Mouse (Mus musculus) CH12.LX (cell line): ENCODE data around the gene Cilp2. TPM values are rescaled to one million over a fixed set of nuclear protein-coding genes. Genes with fewer than 3 reads are reported as not detected.

Experiments
- DNase-seq: peaks from one replicate; pipeline ENCODE4 v3.0.0-alpha.2; 2013; ENCODE audit errors: extremely low read depth
- H3K27ac ChIP-seq: 2 replicates; pipeline ENCODE4 v1.5.1; 2012; ENCODE audit warnings: low read depth, mild to moderate bottlenecking, control low read depth, moderate library complexity; ENCODE audit not compliant: insufficient read depth
- H3K27me3 ChIP-seq: replicated peaks from 2 replicates; pipeline ENCODE3; 2012; ENCODE audit warnings: inconsistent platforms
- H3K36me3 ChIP-seq, 2 experiments: replicated peaks in 1 of 2; 2 replicates each; pipeline versions ENCODE3 to v1.6.1; 2012; ENCODE audit warnings: inconsistent platforms in 1 of 2, low read length in 1 of 2, mild to moderate bottlenecking in 1 of 2, mixed read lengths in 1 of 2, moderate library complexity in 1 of 2; ENCODE audit not compliant: control insufficient read depth in 1 of 2, insufficient read depth in 1 of 2
- H3K4me1 ChIP-seq, 2 experiments: 2 replicates each; pipeline ENCODE4 v1.6.1; 2012; ENCODE audit warnings: inconsistent platforms in 1 of 2, moderate library complexity in 1 of 2; ENCODE audit not compliant: insufficient read depth in 2 of 2, control insufficient read depth in 1 of 2
- H3K4me2 ChIP-seq: 2 replicates; pipeline ENCODE4 v1.6.1; 2012; ENCODE audit warnings: low read depth, mild to moderate bottlenecking, control low read depth; ENCODE audit not compliant: poor library complexity, insufficient read depth, severe bottlenecking
- H3K4me3 ChIP-seq, 3 experiments: fragments of 150-350 bp in 1 of 3; sonication (generic) in 1 of 3; replicated peaks in 1 of 3; 2 replicates each; pipeline versions ENCODE3 to v1.5.1; 2011 to 2012; ENCODE audit warnings: low read depth in 2 of 3, low read length in 2 of 3, mild to moderate bottlenecking in 2 of 3, moderate library complexity in 2 of 3, control low read depth in 1 of 3, improper control_type of control experiment in 1 of 3, inconsistent platforms in 1 of 3, mixed read lengths in 1 of 3; ENCODE audit not compliant: poor library complexity in 1 of 3
- H3K79me2 ChIP-seq: replicated peaks from 2 replicates; pipeline ENCODE4 v1.6.1; 2012; ENCODE audit warnings: mild to moderate bottlenecking, moderate library complexity; ENCODE audit not compliant: control insufficient read depth, poor library complexity, insufficient read depth, severe bottlenecking; ENCODE audit errors: extremely low read depth
- H3K9ac ChIP-seq: 2 replicates; pipeline ENCODE4 v1.6.1; 2012; ENCODE audit warnings: low read depth, mild to moderate bottlenecking, control low read depth, moderate library complexity; ENCODE audit not compliant: insufficient read depth
- H3K9me3 ChIP-seq: replicated peaks from 2 replicates; pipeline ENCODE3; 2012; ENCODE audit warnings: low read length, inconsistent platforms, mixed read lengths
- CHD2 ChIP-seq: IDR thresholded peaks from 2 replicates; pipeline ENCODE4 v1.6.1; 2011; ENCODE audit warnings: low read length, improper control_type of control experiment
- EP300 ChIP-seq: IDR thresholded peaks from 2 replicates; pipeline ENCODE4 v1.6.1; 2011; ENCODE audit warnings: low read length, improper control_type of control experiment
- GABPA ChIP-seq: IDR thresholded peaks from 2 replicates; pipeline ENCODE4 v1.6.1; 2012; ENCODE audit warnings: low read depth, low read length, improper control_type of control experiment, inconsistent platforms; ENCODE audit not compliant: insufficient replicate concordance
- MEF2A ChIP-seq: IDR thresholded peaks from 2 replicates; pipeline ENCODE4 v1.6.1; 2014; ENCODE audit warnings: low read depth, mild to moderate bottlenecking, inconsistent platforms, low read length, improper control_type of control experiment, borderline replicate concordance
- MXI1 ChIP-seq: IDR thresholded peaks from 2 replicates; pipeline ENCODE4 v1.6.1; 2011; ENCODE audit warnings: mild to moderate bottlenecking, low read depth, low read length, improper control_type of control experiment
- MYC ChIP-seq: IDR thresholded peaks from 2 replicates; pipeline ENCODE4 v1.6.1; 2011; ENCODE audit warnings: low read depth, mild to moderate bottlenecking, improper control_type of control experiment, low read length
- NELFE ChIP-seq: IDR thresholded peaks from 2 replicates; pipeline ENCODE4 v1.6.1; 2011; ENCODE audit warnings: low read depth, low read length, improper control_type of control experiment
- POLR2A ChIP-seq: IDR thresholded peaks from 2 replicates; pipeline ENCODE4 v1.6.1; 2011; ENCODE audit warnings: low read depth, mild to moderate bottlenecking, improper control_type of control experiment, low read length
- POLR2AphosphoS2 ChIP-seq: IDR thresholded peaks from 2 replicates; pipeline ENCODE4 v1.6.1; 2011; ENCODE audit warnings: low read depth, low read length, improper control_type of control experiment
- RCOR1 ChIP-seq: conservative IDR thresholded peaks from 2 replicates; pipeline ENCODE4 v1.6.1; 2012; ENCODE audit warnings: low read depth, mild to moderate bottlenecking, inconsistent platforms, low read length, improper control_type of control experiment
- SIN3A ChIP-seq: IDR thresholded peaks from 2 replicates; pipeline ENCODE4 v1.6.1; 2012; ENCODE audit warnings: low read length, improper control_type of control experiment, inconsistent platforms
- USF1 ChIP-seq: IDR thresholded peaks from 2 replicates; pipeline ENCODE4 v1.6.1; 2014; ENCODE audit warnings: low read depth, mild to moderate bottlenecking, inconsistent platforms, low read length, improper control_type of control experiment
- USF2 ChIP-seq: conservative IDR thresholded peaks from 2 replicates; pipeline ENCODE4 v1.6.1; 2011; ENCODE audit warnings: low read depth, low read length, improper control_type of control experiment
- ZC3H11A ChIP-seq: IDR thresholded peaks from 2 replicates; pipeline ENCODE4 v1.6.1; 2012; ENCODE audit warnings: low read depth, mild to moderate bottlenecking, inconsistent platforms, low read length, improper control_type of control experiment
- ZNF384 ChIP-seq: IDR thresholded peaks from 2 replicates; pipeline ENCODE4 v1.6.1; 2012; ENCODE audit warnings: low read depth, low read length, improper control_type of control experiment, inconsistent platforms
- dilution Hi-C: fragments of 300-500 bp; cut with MboI; formaldehyde crosslinking; loops from 2 replicates; pipeline ENCODE4 v1.14.3; 2020; ENCODE audit warnings: low sequenced_read_pairs; ENCODE audit not compliant: extremely low pct_unique_long_range_greater_than_20kb, extremely low pct_ligation_motif_present
- in situ Hi-C: fragments of 300-500 bp; cut with MboI; formaldehyde crosslinking; loops from 3 replicates; pipeline ENCODE4 v1.14.3; 2019; ENCODE audit warnings: low sequenced_read_pairs, low pct_ligation_motif_present, low pct_unique_long_range_greater_than_20kb, mixed read lengths
- polyA plus RNA-seq: library from polyadenylated mRNA; unstranded; fragments of >175 nt; gene quantifications from 2 replicates; pipeline ENCODE4 v1.2.1, GENCODE M21; 2012; ENCODE audit warnings: low read depth; ENCODE audit not compliant: insufficient read length
- total RNA-seq, 2 experiments: library from RNA; depleted of rRNA; stranded (reverse); fragments of 300-350 nt in 1 of 2; fragments of >200 nt in 1 of 2; gene quantifications; 2 replicates each; pipeline ENCODE4 v1.2.3; 2012 to 2014

The Cilp2 gene
- total and polyA plus RNA-seq, 3 experiments: 0.04 to 0.08 TPM; not detected in 1

GRCm38 (mm10) chr8:69863387-69864020 lies 24.0 kb downstream of the Cilp2 start:
- TF ChIP-seq EP300 (no peak), MXI1 (no peak), USF2 (no peak)
- dilution Hi-C loops: no loop called here
- H3K79me2 ChIP-seq: no peaks in the 10 kb centered on the region
- no peaks in the 10 kb centered on the region for H3K9me3 ChIP-seq
- peaks cover 2 to 13% of the 10 kb centered on the region in 2 experiments; a peak in 2 of 4 replicates for H3K4me1 ChIP-seq
- H3K4me2 ChIP-seq: no peak overlapping the region
- DNase-seq: no peak
- no peak overlapping the region for H3K4me3 ChIP-seq
- no peaks in the 10 kb centered on the region for H3K27me3 ChIP-seq
- peaks cover 2 to 13% of the 10 kb centered on the region in 2 experiments for H3K36me3 ChIP-seq
- no peak overlapping the region for H3K27ac ChIP-seq
- no peak overlapping the region for H3K9ac ChIP-seq
- in situ Hi-C loops: no loop called here

GRCm38 (mm10) chr8:69861251-69861650 lies 26.2 kb downstream of the Cilp2 start:
- no peak overlapping the region for H3K9ac ChIP-seq
- TF ChIP-seq MYC (no peak), MXI1 (no peak), ZNF384 (no peak), ZC3H11A (no peak), USF1 (no peak), POLR2A (no peak), RCOR1 (no peak), SIN3A (no peak), CHD2 (no peak), MEF2A (no peak), GABPA (no peak), POLR2AphosphoS2 (no peak), NELFE (no peak)
- TF ChIP-seq, all 38 proteins: peak for 0
- Histone ChIP-seq H3K4me2 (no peak overlapping the region), H3K9me3 (no peaks in the 10 kb centered on the region), H3K4me1 (peaks cover 2 to 13% of the 10 kb centered on the region in 2 experiments; a peak in 2 of 4 replicates), H3K36me3 (peaks cover 2 to 13% of the 10 kb centered on the region in 2 experiments), H3K27ac (no peak overlapping the region), H3K79me2 (no peaks in the 10 kb centered on the region), H3K4me3 (no peak overlapping the region), H3K27me3 (no peaks in the 10 kb centered on the region)
- DNase-seq: peak; percentile 11
- dilution Hi-C loops: no loop called here
- in situ Hi-C loops: no loop called here
